Mouse (Mus musculus) lung, postnatal 4 days (tissue): ENCODE measurements around the gene H3f3a.

Experiments
- DNase-seq, 2 experiments: peaks; one replicate each; pipeline ENCODE4 v3.0.0; 2021

Gene H3f3a

GRCm38 (mm10) chr1:180822276-180822675, 8.5 kb upstream of the H3f3a start:
- no peak for DNase-seq

GRCm38 (mm10) chr1:180821101-180821500, 7.4 kb upstream of the H3f3a start:
- DNase-seq, result no peak

GRCm38 (mm10) chr1:180818000-180818399, 4.3 kb upstream of the H3f3a start:
- no peak for DNase-seq

- DNase-seq, result no peak
Measured at GRCm38 (mm10) chr1:180815371-180816024, 1.8 kb upstream of the H3f3a start.

- DNase-seq, result peak; percentile 96 to 97
Measured at GRCm38 (mm10) chr1:180813409-180813884, 296 bp downstream of the H3f3a start.

GRCm38 (mm10) chr1:180812463-180813408, 1.0 kb downstream of the H3f3a start:
- DNase-seq, result peak; percentile 72 to 73

GRCm38 (mm10) chr1:180811596-180812462, 1.9 kb downstream of the H3f3a start:
- DNase-seq, result peak in 1 of 2 experiments; percentile 51

- DNase-seq, result no peak
Measured at GRCm38 (mm10) chr1:180810976-180811375, 2.8 kb downstream of the H3f3a start.

GRCm38 (mm10) chr1:180808831-180809230, 4.9 kb downstream of the H3f3a start:
- DNase-seq, result no peak

- no peak for DNase-seq
Measured at GRCm38 (mm10) chr1:180803881-180804280, 9.9 kb downstream of the H3f3a start.

- DNase-seq, result no peak
Measured at GRCm38 (mm10) chr1:180801466-180801994, 12.2 kb downstream of the H3f3a start.

GRCm38 (mm10) chr1:180800814-180801213, 12.9 kb downstream of the H3f3a start:
- DNase-seq, result no peak

GRCm38 (mm10) chr1:180800022-180800421, 13.7 kb downstream of the H3f3a start:
- no peak for DNase-seq

- DNase-seq, result no peak
Measured at GRCm38 (mm10) chr1:180799253-180799652, 14.5 kb downstream of the H3f3a start.

- no peak for DNase-seq
Measured at GRCm38 (mm10) chr1:180798660-180799059, 15.1 kb downstream of the H3f3a start.

- DNase-seq, result peak; percentile 54 to 63
Measured at GRCm38 (mm10) chr1:180794170-180794569, 19.6 kb downstream of the H3f3a start.

- peak; percentile 48 to 49 for DNase-seq
Measured at GRCm38 (mm10) chr1:180793445-180794117, 20.2 kb downstream of the H3f3a start.

- no peak for DNase-seq
Measured at GRCm38 (mm10) chr1:180792814-180793213, 20.9 kb downstream of the H3f3a start.

GRCm38 (mm10) chr1:180791821-180792480, 21.8 kb downstream of the H3f3a start:
- no peak for DNase-seq

GRCm38 (mm10) chr1:180783580-180783928, 30.2 kb downstream of the H3f3a start:
- DNase-seq, result no peak

GRCm38 (mm10) chr1:180782906-180783579, 30.7 kb downstream of the H3f3a start:
- no peak for DNase-seq
